Mouse (Mus musculus): ENCODE measurements at regions not wholly inside any gene's neighbourhood (a gene's known extent, or its start where the extent isn't known, plus 50 kb on each side); places are given as distances from the start of the nearest gene placed in this dataset.

DNA sequence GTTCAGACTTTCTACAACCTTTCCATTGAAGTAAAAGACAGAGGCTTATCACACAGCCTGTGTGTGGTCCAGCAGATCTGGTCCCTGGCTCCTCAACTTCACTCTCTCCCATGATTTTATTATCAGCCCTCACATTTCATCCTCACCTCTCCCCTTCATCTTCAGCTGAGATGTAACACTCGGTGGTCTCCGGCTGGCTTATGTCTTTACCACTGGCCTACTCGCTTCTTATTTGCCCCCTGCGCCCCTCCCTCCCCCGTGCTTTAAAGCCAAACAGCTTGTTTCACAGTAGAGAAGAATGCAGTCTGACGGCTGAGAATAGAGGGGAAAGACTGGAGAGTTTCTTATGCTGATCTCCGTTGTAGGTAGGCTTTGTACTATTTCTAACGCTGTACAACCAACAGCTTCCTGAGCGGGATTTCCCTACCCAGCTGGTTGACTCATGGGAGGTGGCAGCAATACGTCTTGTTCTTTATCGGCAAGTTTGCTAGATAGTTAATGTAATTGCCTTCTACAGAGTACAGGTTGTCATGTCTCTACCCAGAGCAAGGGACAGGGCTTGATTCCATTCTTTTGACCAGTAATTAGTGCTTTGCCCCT is 152.9 kb upstream of the Cmc1 start:
- WGBS, result 67% methylated on average over 11 of the region's 11 CpGs
- intact Hi-C loops (cut with DNase I), result no loop called here
- no peaks in the 10 kb centered on the region for H3K4me1 ChIP-seq (ENCODE audit: control insufficient read depth, insufficient read depth, low read length)
- no peaks in the 10 kb centered on the region for H3K27me3 ChIP-seq (ENCODE audit: control insufficient read depth, insufficient read depth, low read length)
- no peak overlapping the region for H3K4me3 ChIP-seq
- H3K36me3 ChIP-seq (ENCODE audit: control insufficient read depth, insufficient read depth, low read length), result no peaks in the 10 kb centered on the region
- TF ChIP-seq POLR2A (IDR thresholded peaks at IDR 0.05; ENCODE audit: insufficient read depth, low read depth, low read length) (no peak), CTCF (IDR thresholded peaks at IDR 0.05) (no peak), EP300 (IDR thresholded peaks at IDR 0.05; ENCODE audit: insufficient read depth, low read depth, low read length) (no peak)
- H3K27ac ChIP-seq, result no peak overlapping the region
- H3K9ac ChIP-seq (ENCODE audit: low read depth, low read length), result no peak overlapping the region
- no peak for DNase-seq
- no peaks in the 10 kb centered on the region for H3K79me2 ChIP-seq (replicated peaks; ENCODE audit: control insufficient read depth, insufficient read depth, low read length)

DNA sequence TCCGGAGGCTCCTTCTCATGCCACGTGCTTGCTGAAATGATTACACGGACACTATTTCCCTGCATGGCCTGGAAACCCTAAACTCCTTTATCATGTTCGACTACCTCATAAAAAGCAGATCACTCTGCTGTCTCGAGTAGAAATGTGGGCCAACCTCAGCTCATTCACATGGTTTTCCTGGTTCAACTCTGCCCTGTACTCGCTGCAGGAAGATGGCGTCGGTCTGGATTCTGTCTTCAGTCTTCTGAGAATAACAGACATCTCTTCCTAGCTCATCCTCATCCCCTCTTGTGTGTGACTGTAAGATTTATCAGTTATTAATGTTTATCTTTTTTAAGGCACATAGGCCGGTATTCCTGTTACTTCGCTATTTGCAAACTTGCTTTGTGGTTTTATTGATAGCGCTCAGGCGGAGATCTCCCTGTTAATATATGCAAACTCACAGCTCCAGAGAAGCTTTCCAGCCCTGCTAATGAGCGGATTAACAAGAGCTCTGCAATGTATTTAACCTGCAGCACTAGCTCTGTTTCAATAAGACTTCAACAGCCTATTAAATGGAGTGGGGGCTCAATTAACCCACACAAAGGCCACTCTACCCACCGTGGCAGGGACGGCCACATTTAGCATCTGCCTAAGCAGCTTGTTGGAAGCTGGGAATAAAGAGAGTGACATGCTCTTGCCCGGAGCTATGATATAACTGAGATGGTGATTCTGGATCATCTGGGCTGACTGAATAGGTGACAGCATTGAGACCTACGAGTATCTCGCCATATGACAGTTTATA is 159.5 kb upstream of the Eomes start:
- Histone ChIP-seq H3K9ac (ENCODE audit: low read depth, low read length) (no peak overlapping the region), H3K27ac (no peak overlapping the region), H3K27me3 (ENCODE audit: control insufficient read depth, insufficient read depth, low read length) (no peaks in the 10 kb centered on the region), H3K4me3 (no peak overlapping the region), H3K79me2 (replicated peaks; ENCODE audit: control insufficient read depth, insufficient read depth, low read length) (no peaks in the 10 kb centered on the region), H3K4me1 (ENCODE audit: control insufficient read depth, insufficient read depth, low read length) (no peaks in the 10 kb centered on the region), H3K36me3 (ENCODE audit: control insufficient read depth, insufficient read depth, low read length) (no peaks in the 10 kb centered on the region)
- DNase-seq, result no peak
- 82% methylated on average over 18 of the region's 18 CpGs for WGBS
- intact Hi-C loops (cut with DNase I), result no loop called here
- TF ChIP-seq POLR2A (IDR thresholded peaks at IDR 0.05; ENCODE audit: insufficient read depth, low read depth, low read length) (no peak), EP300 (IDR thresholded peaks at IDR 0.05; ENCODE audit: insufficient read depth, low read depth, low read length) (no peak), CTCF (IDR thresholded peaks at IDR 0.05) (no peak)

DNA sequence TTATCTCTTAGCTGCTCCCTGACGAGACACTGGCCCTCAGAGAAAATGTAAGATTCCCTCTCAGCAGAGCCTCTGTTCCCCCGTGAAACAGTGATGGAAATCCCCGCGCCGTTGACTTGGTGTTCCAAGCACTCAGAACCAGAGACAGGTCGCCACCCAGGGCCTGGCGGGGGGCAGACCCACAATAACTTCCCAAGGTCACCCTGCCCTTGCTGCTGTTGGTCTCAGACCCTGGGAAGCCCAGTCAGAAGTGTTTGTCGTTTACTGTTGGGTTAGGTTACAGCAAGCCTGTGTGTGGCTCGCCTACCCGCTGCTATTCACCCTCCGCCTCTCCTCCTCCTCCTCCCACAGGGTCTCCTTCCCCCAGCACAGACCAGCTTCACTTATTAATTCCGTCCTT is 154.2 kb upstream of the Eomes start:
- Histone ChIP-seq H3K79me2 (replicated peaks; ENCODE audit: control insufficient read depth, insufficient read depth, low read length) (no peaks in the 10 kb centered on the region), H3K36me3 (ENCODE audit: control insufficient read depth, insufficient read depth, low read length) (no peaks in the 10 kb centered on the region), H3K4me3 (no peak overlapping the region), H3K9ac (ENCODE audit: low read depth, low read length) (no peak overlapping the region), H3K4me1 (ENCODE audit: control insufficient read depth, insufficient read depth, low read length) (no peaks in the 10 kb centered on the region), H3K27me3 (ENCODE audit: control insufficient read depth, insufficient read depth, low read length) (no peaks in the 10 kb centered on the region), H3K27ac (no peak overlapping the region)
- DNase-seq, result no peak
- WGBS, result 52% methylated on average over 12 of the region's 12 CpGs
- intact Hi-C loops (cut with DNase I), result no loop called here
- TF ChIP-seq POLR2A (IDR thresholded peaks at IDR 0.05; ENCODE audit: insufficient read depth, low read depth, low read length), result no peak
- TF ChIP-seq EP300 (IDR thresholded peaks at IDR 0.05; ENCODE audit: insufficient read depth, low read depth, low read length), result no peak
- TF ChIP-seq CTCF (IDR thresholded peaks at IDR 0.05), result no peak

DNA sequence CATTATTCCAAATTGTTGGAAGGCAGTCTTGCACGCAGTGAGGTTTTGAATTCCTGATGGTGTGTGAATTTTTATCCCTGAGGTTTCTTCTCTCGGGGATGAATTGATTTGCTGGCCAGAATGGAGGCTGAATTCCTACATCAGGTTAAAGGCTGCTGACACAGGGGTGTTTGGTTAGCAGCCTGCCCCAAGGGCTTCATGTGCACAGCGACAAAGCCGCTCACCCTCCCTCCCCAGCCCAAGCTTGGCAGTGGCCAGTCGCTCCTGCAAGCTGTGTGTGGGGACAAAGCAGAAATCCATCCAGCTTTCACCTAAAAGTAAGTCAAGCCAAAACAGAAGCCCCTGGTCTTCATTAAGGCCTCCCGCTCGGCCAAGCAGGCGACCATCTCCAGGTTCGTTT is 151.4 kb upstream of the Eomes start:
- no peak overlapping the region for H3K27ac ChIP-seq
- no peaks in the 10 kb centered on the region for H3K36me3 ChIP-seq (ENCODE audit: control insufficient read depth, insufficient read depth, low read length)
- DNase-seq, result no peak
- no peak for TF ChIP-seq EP300 (IDR thresholded peaks at IDR 0.05; ENCODE audit: insufficient read depth, low read depth, low read length)
- no peak for TF ChIP-seq POLR2A (IDR thresholded peaks at IDR 0.05; ENCODE audit: insufficient read depth, low read depth, low read length)
- TF ChIP-seq CTCF (IDR thresholded peaks at IDR 0.05), result no peak
- H3K27me3 ChIP-seq (ENCODE audit: control insufficient read depth, insufficient read depth, low read length), result no peaks in the 10 kb centered on the region
- no peaks in the 10 kb centered on the region for H3K4me1 ChIP-seq (ENCODE audit: control insufficient read depth, insufficient read depth, low read length)
- 69% methylated on average over 9 of the region's 9 CpGs for WGBS
- H3K4me3 ChIP-seq, result no peak overlapping the region
- H3K79me2 ChIP-seq (replicated peaks; ENCODE audit: control insufficient read depth, insufficient read depth, low read length), result no peaks in the 10 kb centered on the region
- no peak overlapping the region for H3K9ac ChIP-seq (ENCODE audit: low read depth, low read length)
- intact Hi-C loops (cut with DNase I), result no loop called here

DNA sequence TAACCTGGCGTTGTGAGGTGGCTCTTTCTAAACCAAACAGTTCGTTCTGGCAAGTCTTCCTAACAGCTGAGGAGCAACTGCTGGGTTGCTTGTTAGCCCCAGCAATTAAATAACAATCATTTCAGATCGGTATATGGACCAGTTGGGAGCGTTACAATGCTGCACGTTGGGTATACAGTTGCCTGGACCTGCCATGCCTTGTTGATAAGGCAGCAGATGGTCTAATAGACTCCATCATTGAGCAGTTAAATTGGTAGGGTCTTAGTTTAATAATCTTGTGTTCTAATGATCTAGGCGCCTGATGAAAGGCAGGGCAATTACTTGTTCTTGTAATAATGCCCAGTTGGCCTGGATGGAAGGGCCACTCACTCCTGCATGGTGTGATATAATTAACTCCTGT is 150.1 kb upstream of the Eomes start:
- Histone ChIP-seq H3K4me1 (ENCODE audit: control insufficient read depth, insufficient read depth, low read length) (no peaks in the 10 kb centered on the region), H3K4me3 (no peak overlapping the region), H3K9ac (ENCODE audit: low read depth, low read length) (no peak overlapping the region), H3K36me3 (ENCODE audit: control insufficient read depth, insufficient read depth, low read length) (no peaks in the 10 kb centered on the region), H3K79me2 (replicated peaks; ENCODE audit: control insufficient read depth, insufficient read depth, low read length) (no peaks in the 10 kb centered on the region), H3K27me3 (ENCODE audit: control insufficient read depth, insufficient read depth, low read length) (no peaks in the 10 kb centered on the region), H3K27ac (no peak overlapping the region)
- intact Hi-C loops (cut with DNase I), result no loop called here
- WGBS, result 79% methylated on average over 6 of the region's 6 CpGs
- TF ChIP-seq EP300 (IDR thresholded peaks at IDR 0.05; ENCODE audit: insufficient read depth, low read depth, low read length) (no peak), CTCF (IDR thresholded peaks at IDR 0.05) (no peak), POLR2A (IDR thresholded peaks at IDR 0.05; ENCODE audit: insufficient read depth, low read depth, low read length) (no peak)
- DNase-seq, result no peak

DNA sequence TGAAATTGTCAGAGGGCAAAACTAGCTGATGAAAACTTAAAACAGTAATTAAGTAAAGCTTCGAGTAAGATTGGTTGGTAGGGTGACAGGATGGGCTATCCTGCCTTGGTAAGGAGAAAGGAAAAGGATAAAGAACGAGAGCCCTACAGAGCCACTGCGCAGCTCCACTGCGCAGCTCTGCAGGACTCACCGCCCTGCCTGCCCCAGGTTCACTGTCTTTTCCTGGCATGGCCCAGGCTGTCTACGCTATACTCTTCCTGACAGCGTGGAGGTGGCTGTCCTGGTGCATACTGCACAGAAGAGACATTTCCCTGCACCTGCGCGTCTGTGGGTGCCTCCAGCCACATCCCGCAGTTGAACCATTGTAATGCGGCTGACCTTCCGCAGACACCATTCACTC is 136.6 kb upstream of the Eomes start:
- Histone ChIP-seq H3K9ac (ENCODE audit: low read depth, low read length) (no peak overlapping the region), H3K27me3 (ENCODE audit: control insufficient read depth, insufficient read depth, low read length) (peaks cover 2% of the 10 kb centered on the region), H3K79me2 (replicated peaks; ENCODE audit: control insufficient read depth, insufficient read depth, low read length) (no peaks in the 10 kb centered on the region), H3K27ac (no peak overlapping the region), H3K4me1 (ENCODE audit: control insufficient read depth, insufficient read depth, low read length) (no peaks in the 10 kb centered on the region), H3K36me3 (ENCODE audit: control insufficient read depth, insufficient read depth, low read length) (no peaks in the 10 kb centered on the region), H3K4me3 (no peak overlapping the region)
- WGBS, result 41% methylated on average over 12 of the region's 12 CpGs
- TF ChIP-seq POLR2A (IDR thresholded peaks at IDR 0.05; ENCODE audit: insufficient read depth, low read depth, low read length), result no peak
- intact Hi-C loops (cut with DNase I), result no loop called here
- DNase-seq, result no peak

All from heart, adult 2 months (tissue).